Mouse (Mus musculus) C2C12 (cell line): ENCODE data around the gene Alg1. TPM values are rescaled to one million over a fixed set of nuclear protein-coding genes. Genes with fewer than 3 reads are reported as not detected.
"Not testable (repeated sequence)": the region's sequence is repeated elsewhere in the genome, so short reads cannot be mapped to it uniquely, and the experiment has no call there.

Experiments used
- H3K27me3 ChIP-seq: one replicate; pipeline ENCODE4 v1.6.1; 2011; ENCODE audit not compliant: control insufficient read depth, insufficient read depth, insufficient read length
- H3K36me3 ChIP-seq: one replicate; pipeline ENCODE4 v1.6.1; 2011; ENCODE audit not compliant: control insufficient read depth, insufficient read depth
- H3K4me3 ChIP-seq: one replicate; pipeline ENCODE4 v1.5.1; 2011; ENCODE audit warnings: mild to moderate bottlenecking, control low read depth; ENCODE audit not compliant: poor library complexity, insufficient read depth, severe bottlenecking
- H3K79me2 ChIP-seq: one replicate; pipeline ENCODE4 v1.6.1; 2011; ENCODE audit not compliant: control insufficient read depth, insufficient read depth
- H3K79me3 ChIP-seq: one replicate; pipeline ENCODE4 v1.6.1; 2011; ENCODE audit warnings: low read depth, control low read depth
- H3ac ChIP-seq: one replicate; pipeline ENCODE3; 2011; ENCODE audit warnings: low read depth; ENCODE audit not compliant: control insufficient read depth, insufficient read length
- CEBPB ChIP-seq: IDR thresholded peaks from one replicate; pipeline ENCODE4 v1.6.1; 2011; ENCODE audit warnings: low read depth, mild to moderate bottlenecking, control low read depth, moderate library complexity
- CTCF ChIP-seq: IDR thresholded peaks from one replicate; pipeline ENCODE4 v1.5.1; 2011; ENCODE audit not compliant: control insufficient read depth, insufficient read depth, insufficient read length
- FOSL1 ChIP-seq: IDR thresholded peaks from one replicate; pipeline ENCODE4 v1.8.0; 2011; ENCODE audit warnings: mild to moderate bottlenecking, low read length; ENCODE audit not compliant: poor library complexity, insufficient read depth, severe bottlenecking
- MAX ChIP-seq: IDR thresholded peaks from one replicate; pipeline ENCODE4 v1.6.1; 2011; ENCODE audit warnings: mild to moderate bottlenecking, control low read depth
- MYOD1 ChIP-seq: IDR thresholded peaks from one replicate; pipeline ENCODE4 v1.6.1; 2011; ENCODE audit warnings: low read depth; ENCODE audit not compliant: control insufficient read depth, insufficient read length
- MYOG ChIP-seq: IDR thresholded peaks from one replicate; pipeline ENCODE4 v1.6.1; 2011; ENCODE audit not compliant: control insufficient read depth, insufficient read length; ENCODE audit errors: extremely low read depth
- USF1 ChIP-seq: IDR thresholded peaks from one replicate; pipeline ENCODE4 v1.6.1; 2011; ENCODE audit warnings: low read depth, mild to moderate bottlenecking, control low read depth, moderate library complexity
- polyA plus RNA-seq: library from polyadenylated mRNA; unstranded; fragments of >200 nt; fragmentation: generic; extraction: Trizol; gene quantifications from one replicate; pipeline ENCODE4 v1.2.1, GENCODE M21; 2012; ENCODE audit warnings: missing spikeins

The Alg1 gene
- polyA plus RNA-seq, 1 experiment, result 37.7 TPM

GRCm38 (mm10) chr16:5212150-5212549, 21.3 kb upstream of the Alg1 start:
- H3K4me3 ChIP-seq, result no peak overlapping the region
- TF ChIP-seq MYOD1 (no peak), FOSL1 (no peak), MYOG (no peak), USF1 (no peak), CTCF (no peak), MAX (no peak), CEBPB (no peak)
- no peak overlapping the region for H3ac ChIP-seq
- peaks cover 15% of the 10 kb centered on the region for H3K27me3 ChIP-seq
- no peaks in the 10 kb centered on the region for H3K79me3 ChIP-seq
- no peaks in the 10 kb centered on the region for H3K79me2 ChIP-seq
- H3K36me3 ChIP-seq, result no peaks in the 10 kb centered on the region

GRCm38 (mm10) chr16:5214126-5214525, 19.3 kb upstream of the Alg1 start:
- Histone ChIP-seq H3K4me3 (no peak overlapping the region), H3K27me3 (peaks cover 8% of the 10 kb centered on the region), H3K36me3 (no peaks in the 10 kb centered on the region), H3K79me2 (no peaks in the 10 kb centered on the region), H3K79me3 (no peaks in the 10 kb centered on the region), H3ac (no peak overlapping the region)
- TF ChIP-seq FOSL1 (no peak), CTCF (no peak), MYOD1 (no peak), CEBPB (no peak), USF1 (no peak), MAX (no peak), MYOG (no peak)

- Histone ChIP-seq H3K27me3 (peaks cover 6% of the 10 kb centered on the region), H3K79me3 (no peaks in the 10 kb centered on the region), H3K79me2 (no peaks in the 10 kb centered on the region), H3K4me3 (no peak overlapping the region), H3K36me3 (no peaks in the 10 kb centered on the region), H3ac (peak overlapping the region; percentile 19)
- TF ChIP-seq USF1, result no peak
- no peak for TF ChIP-seq CEBPB
- TF ChIP-seq CTCF, result no peak
- no peak for TF ChIP-seq MYOD1
- no peak for TF ChIP-seq MAX
- no peak for TF ChIP-seq FOSL1
- TF ChIP-seq MYOG, result no peak
Observed at GRCm38 (mm10) chr16:5216686-5217085, 16.7 kb upstream of the Alg1 start.

GRCm38 (mm10) chr16:5217341-5218133, 15.9 kb upstream of the Alg1 start:
- TF ChIP-seq MAX, result no peak
- no peak for TF ChIP-seq CTCF
- no peak for TF ChIP-seq FOSL1
- TF ChIP-seq MYOD1, result no peak
- TF ChIP-seq USF1, result no peak
- no peak for TF ChIP-seq MYOG
- no peak for TF ChIP-seq CEBPB

GRCm38 (mm10) chr16:5221403-5221802, 12.0 kb upstream of the Alg1 start:
- H3ac ChIP-seq, result no peak overlapping the region
- peaks cover 3% of the 10 kb centered on the region for H3K27me3 ChIP-seq
- no peak overlapping the region for H3K4me3 ChIP-seq
- no peaks in the 10 kb centered on the region for H3K36me3 ChIP-seq
- no peaks in the 10 kb centered on the region for H3K79me2 ChIP-seq
- TF ChIP-seq USF1 (no peak), MYOD1 (no peak)
- no peaks in the 10 kb centered on the region for H3K79me3 ChIP-seq

More at GRCm38 (mm10) chr16:5217341-5218133, 15.9 kb upstream of the Alg1 start:
- H3K36me3 ChIP-seq, result no peaks in the 10 kb centered on the region
- no peak overlapping the region for H3ac ChIP-seq
- no peaks in the 10 kb centered on the region for H3K79me3 ChIP-seq
- no peak overlapping the region for H3K4me3 ChIP-seq
- peaks cover 3% of the 10 kb centered on the region for H3K27me3 ChIP-seq
- H3K79me2 ChIP-seq, result no peaks in the 10 kb centered on the region

DNA sequence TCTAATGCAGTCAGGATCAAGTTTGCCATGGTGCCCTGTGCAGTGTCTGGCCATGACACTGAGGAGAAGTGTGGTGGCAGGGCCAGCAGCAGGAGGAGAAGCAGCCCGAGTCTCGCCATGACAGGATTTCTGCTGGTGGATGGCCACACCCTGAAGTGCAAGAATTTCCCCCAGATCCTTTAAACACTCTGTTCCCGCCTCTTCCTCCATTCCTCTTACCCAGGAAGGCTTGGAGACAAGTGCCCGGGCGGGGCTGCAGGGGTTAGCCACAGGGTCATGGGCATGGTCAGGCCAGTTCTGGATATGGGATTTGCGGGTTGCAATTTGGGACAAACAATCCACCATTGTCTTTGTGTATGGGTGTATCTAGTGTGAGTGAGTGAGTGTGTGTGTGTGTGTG, 11.3 kb upstream of the Alg1 start, which contains the start of gene AU021092:
AU021092 (minus strand) TSS at position 160 of the 400 bp plus-strand sequence.
- TF ChIP-seq MAX, result no peak
- no peak for TF ChIP-seq CTCF
- TF ChIP-seq FOSL1, result no peak
- TF ChIP-seq CEBPB, result no peak
- TF ChIP-seq MYOD1, result no peak
- TF ChIP-seq MYOG, result no peak
- no peak for TF ChIP-seq USF1
- Histone ChIP-seq H3K79me3 (no peaks in the 10 kb centered on the region), H3K4me3 (no peak within 1 kb of the TSS), H3K27me3 (peaks cover 3% of the 10 kb centered on the region), H3ac (no peak within 1 kb of the TSS), H3K79me2 (no peaks in the 10 kb centered on the region), H3K36me3 (no peaks in the 10 kb centered on the region)

GRCm38 (mm10) chr16:5226534-5226933, 6.9 kb upstream of the Alg1 start:
- not testable (repeated sequence) for H3ac ChIP-seq, H3K79me3 ChIP-seq, H3K27me3 ChIP-seq, H3K79me2 ChIP-seq, H3K4me3 ChIP-seq, H3K36me3 ChIP-seq

- H3K79me2 ChIP-seq, H3ac ChIP-seq, H3K36me3 ChIP-seq, H3K4me3 ChIP-seq, H3K79me3 ChIP-seq, H3K27me3 ChIP-seq: not testable (repeated sequence)
Observed at GRCm38 (mm10) chr16:5227501-5227900, 5.9 kb upstream of the Alg1 start.

DNA sequence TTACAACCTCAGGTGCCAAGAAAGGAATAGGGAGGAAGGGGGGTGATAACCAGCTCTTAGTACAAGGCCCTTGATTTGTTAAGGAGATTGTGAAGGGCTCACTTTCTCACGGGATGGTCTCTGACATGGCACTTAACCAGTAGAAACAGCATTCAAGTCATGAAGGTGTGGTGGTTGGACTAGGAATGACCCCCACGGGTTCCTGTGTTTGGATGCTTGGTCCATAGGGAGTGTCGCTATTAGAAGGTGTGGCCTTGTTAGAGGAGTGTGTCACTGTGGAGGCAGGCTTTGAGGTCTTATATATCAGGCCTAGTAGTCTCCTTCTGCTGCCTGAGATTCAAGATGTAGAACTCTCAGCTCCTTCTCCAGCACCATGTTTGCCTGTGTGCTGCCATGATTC, 5.3 kb upstream of the Alg1 start:
- not testable (repeated sequence) for H3ac ChIP-seq, H3K36me3 ChIP-seq, H3K79me3 ChIP-seq, H3K27me3 ChIP-seq, H3K79me2 ChIP-seq, H3K4me3 ChIP-seq
